Mouse (Mus musculus): Measurements from ENCODE around the gene Slc16a14. TPM values are rescaled to one million over a fixed set of nuclear protein-coding genes. Genes with fewer than 3 reads are reported as not detected.
"Not testable (repeated sequence)": the region's sequence is repeated elsewhere in the genome, so short reads cannot be mapped to it uniquely, and the experiment has no call there.

The Slc16a14 gene
- total RNA-seq (2014; rRNA removed), result 15.7 and 20.3 TPM in 2 replicates
- 14.5 and 16.2 TPM in 2 replicates for polyA plus RNA-seq (2015; fragmentation: Nextera tagmentation; extraction: Ambion mirVana)

DNA sequence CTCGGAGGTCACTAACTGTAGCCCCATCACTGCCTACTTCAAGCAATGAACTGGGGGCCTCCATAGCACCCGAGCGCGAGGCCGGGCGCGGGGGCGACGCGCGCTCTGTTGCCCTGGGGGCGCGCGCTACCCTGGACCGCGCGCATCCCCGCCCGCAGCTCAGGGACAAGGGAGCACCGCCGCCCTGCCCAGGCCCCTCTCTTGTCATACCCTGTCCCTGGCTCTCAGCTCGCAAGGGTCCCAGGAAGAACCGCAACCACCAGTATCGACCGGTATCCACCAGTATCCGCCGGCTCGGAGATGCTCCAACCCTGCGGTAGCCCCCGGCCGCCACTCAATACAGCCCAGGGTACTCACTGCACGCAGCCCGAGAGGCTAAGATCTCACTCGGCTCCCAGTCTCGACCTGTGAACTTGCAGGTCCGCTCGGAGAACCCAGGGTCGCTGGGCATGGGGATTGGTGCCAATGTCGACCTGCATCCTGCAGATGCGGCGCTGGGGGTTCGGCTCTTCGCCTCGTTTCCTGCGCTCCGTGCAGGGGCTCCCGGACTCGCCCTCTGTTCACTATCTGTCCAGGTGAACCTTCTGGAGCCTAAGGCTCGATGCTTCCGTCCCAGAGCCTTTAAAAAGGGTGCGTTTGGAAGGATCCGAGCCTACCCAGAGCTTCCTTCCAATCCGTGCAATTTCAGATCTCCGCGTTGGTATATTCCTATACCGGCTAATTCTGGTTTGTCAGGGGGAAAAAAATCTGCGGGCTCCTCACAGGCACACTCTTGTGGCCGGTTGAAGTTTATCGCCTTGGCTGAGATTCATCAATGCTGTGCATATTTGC is at the start of gene Slc16a14:
TSS of gene Slc16a14 (minus strand) at position 632 of the 831 bp plus-strand sequence.
- H3K4me2 ChIP-seq (ENCODE audit: low read depth, low read length), result peak within 1 kb of the TSS; percentile 65
- H3K27ac ChIP-seq, result peak within 1 kb of the TSS; percentile 95
- no peaks in the 10 kb centered on the region for H3K9me3 ChIP-seq (ENCODE audit: low read length)
- peak within 1 kb of the TSS; percentile 47 for H3K4me3 ChIP-seq (ENCODE audit: low read length)
- peak within 1 kb of the TSS; percentile 88 for H3K9ac ChIP-seq (replicated peaks; ENCODE audit: low read length)
- peak; percentile 58 for TF ChIP-seq CTCF (IDR thresholded peaks at IDR 0.05; ENCODE audit: low read depth)
- WGBS, result under 1% methylated on average over 57 of the region's 59 CpGs
- H3K36me3 ChIP-seq (ENCODE audit: insufficient read depth, low read length), result no peaks in the 10 kb centered on the region
- H3K4me1 ChIP-seq (ENCODE audit: insufficient read depth, low read length), result no peaks in the 10 kb centered on the region
- DNase-seq (ENCODE audit: low spot score) (peak; percentile 92), ATAC-seq (peak; percentile 89)
- no peaks in the 10 kb centered on the region for H3K27me3 ChIP-seq (ENCODE audit: insufficient read depth, low read length)

DNA sequence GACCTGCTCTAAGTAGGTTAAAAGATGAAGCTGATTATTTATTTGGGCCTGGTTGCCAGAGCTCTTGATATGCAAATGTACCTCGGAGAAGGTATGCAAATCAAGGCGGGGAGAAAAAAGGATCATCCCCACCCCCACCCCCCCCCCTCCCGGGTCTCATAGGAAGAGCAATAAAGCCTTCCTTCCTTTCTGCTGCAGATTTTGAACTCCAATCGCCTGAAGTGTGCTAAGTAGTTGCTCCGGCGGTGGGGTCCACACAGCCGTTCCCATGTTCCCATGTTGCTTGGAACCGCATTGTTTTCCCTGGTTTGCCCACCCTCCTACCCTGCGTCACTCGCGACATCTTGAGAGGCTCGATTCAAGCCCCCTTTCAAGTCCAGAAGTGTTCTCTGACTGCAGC is 26.8 kb upstream of the Slc16a14 start:
- not testable (repeated sequence) for H3K36me3 ChIP-seq (ENCODE audit: insufficient read depth, low read length); H3K4me3 ChIP-seq (ENCODE audit: low read length); H3K27me3 ChIP-seq (ENCODE audit: insufficient read depth, low read length); ATAC-seq; H3K4me1 ChIP-seq (ENCODE audit: insufficient read depth, low read length); H3K9ac ChIP-seq (replicated peaks; ENCODE audit: low read length); H3K9me3 ChIP-seq (ENCODE audit: low read length); H3K27ac ChIP-seq
- peak; percentile 3 for DNase-seq (ENCODE audit: low spot score)
- WGBS, result 2% methylated on average over 12 of the region's 12 CpGs
- H3K4me2 ChIP-seq (ENCODE audit: low read depth, low read length), result peak overlapping the region; percentile 44; the same call in 1 of the 2 replicates

DNA sequence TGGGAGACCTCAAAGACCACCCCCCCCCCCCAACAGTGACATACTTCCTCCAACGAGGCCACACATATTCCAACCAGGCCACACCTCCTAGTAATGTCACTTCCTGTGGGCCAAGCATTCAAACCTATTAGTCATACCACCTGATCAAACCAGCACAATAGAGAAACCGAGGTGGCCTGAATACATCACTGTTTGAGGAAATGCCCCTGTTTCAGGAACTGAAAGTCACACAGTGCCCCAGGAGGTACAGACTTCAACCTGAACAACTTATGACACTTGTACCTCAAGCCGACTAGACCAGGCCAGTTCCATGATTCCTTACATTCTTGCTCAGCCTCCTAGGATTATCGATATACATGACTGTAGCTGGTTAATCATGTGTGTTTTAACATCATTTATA is 22.8 kb upstream of the Slc16a14 start:
- H3K9ac ChIP-seq (replicated peaks; ENCODE audit: low read length); H3K4me1 ChIP-seq (ENCODE audit: insufficient read depth, low read length); DNase-seq (ENCODE audit: low spot score); H3K27me3 ChIP-seq (ENCODE audit: insufficient read depth, low read length); H3K4me3 ChIP-seq (ENCODE audit: low read length); H3K36me3 ChIP-seq (ENCODE audit: insufficient read depth, low read length); H3K9me3 ChIP-seq (ENCODE audit: low read length); H3K27ac ChIP-seq; H3K4me2 ChIP-seq (ENCODE audit: low read depth, low read length); ATAC-seq: not testable (repeated sequence)
- WGBS, result 89% methylated on average over 4 of the region's 4 CpGs

DNA sequence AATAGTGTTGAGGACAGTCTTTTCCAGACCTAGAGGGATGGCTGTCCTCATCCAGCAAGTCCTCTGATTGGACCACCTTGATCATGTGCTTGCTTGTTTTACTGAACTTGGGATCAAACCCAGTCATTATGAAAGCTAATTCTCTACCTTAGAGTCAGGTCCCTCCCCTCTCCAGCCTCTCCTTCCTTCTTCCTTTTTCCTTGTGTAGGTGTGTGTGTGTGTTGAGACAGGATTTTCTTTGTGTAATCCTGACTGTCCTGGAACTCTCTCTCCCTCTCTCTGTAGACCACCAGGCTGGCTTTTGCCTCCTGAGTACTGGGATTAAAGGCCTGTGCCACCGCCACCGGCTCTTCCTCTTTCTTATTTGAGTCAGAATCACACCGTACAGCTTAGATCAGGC is 21.8 kb upstream of the Slc16a14 start:
- not testable (repeated sequence) for H3K27me3 ChIP-seq (ENCODE audit: insufficient read depth, low read length); H3K9me3 ChIP-seq (ENCODE audit: low read length); H3K9ac ChIP-seq (replicated peaks; ENCODE audit: low read length); H3K4me1 ChIP-seq (ENCODE audit: insufficient read depth, low read length); DNase-seq (ENCODE audit: low spot score); H3K4me2 ChIP-seq (ENCODE audit: low read depth, low read length); H3K36me3 ChIP-seq (ENCODE audit: insufficient read depth, low read length); H3K4me3 ChIP-seq (ENCODE audit: low read length); ATAC-seq; H3K27ac ChIP-seq
- 94% methylated on average over 3 of the region's 3 CpGs for WGBS

DNA sequence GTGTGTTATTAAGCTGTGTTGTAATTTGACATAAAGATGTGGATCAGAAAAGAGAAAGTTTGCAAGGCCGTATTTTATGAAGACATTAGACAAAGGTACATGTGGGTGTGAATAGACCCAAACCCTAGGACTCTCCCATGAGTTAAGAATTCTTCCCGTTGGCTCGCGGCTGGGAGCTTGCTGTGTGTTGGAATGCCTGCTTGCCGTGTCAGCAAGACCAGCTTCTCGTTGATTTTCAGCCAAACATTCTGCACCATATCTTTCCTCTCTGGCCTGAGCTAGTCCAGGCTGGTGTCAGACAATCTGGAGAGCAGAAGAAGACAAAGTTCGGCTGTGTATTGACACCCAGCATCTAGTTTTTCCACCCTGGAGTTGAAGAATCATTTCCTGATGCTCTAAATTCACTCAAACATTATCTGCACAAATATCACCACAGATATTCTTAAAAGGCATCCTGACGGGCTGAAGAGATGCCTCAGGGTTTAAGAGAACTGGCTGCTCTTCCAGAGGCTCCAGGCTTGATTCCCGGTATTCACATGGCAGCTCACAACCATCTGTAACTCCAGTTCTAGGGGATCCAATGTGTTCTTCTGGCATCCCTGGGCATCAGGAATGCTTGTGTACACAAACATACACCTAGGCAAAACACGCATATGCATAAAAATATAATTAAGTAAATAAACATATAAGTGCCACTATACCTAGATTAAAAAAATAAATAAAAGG is 17.7 kb upstream of the Slc16a14 start:
- ATAC-seq (no peak), DNase-seq (ENCODE audit: low spot score) (no peak)
- Histone ChIP-seq H3K9ac (replicated peaks; ENCODE audit: low read length) (no peak overlapping the region), H3K4me2 (ENCODE audit: low read depth, low read length) (no peak overlapping the region), H3K27ac (no peak overlapping the region), H3K36me3 (ENCODE audit: insufficient read depth, low read length) (no peaks in the 10 kb centered on the region), H3K9me3 (ENCODE audit: low read length) (no peaks in the 10 kb centered on the region), H3K4me3 (ENCODE audit: low read length) (no peak overlapping the region), H3K4me1 (ENCODE audit: insufficient read depth, low read length) (no peaks in the 10 kb centered on the region), H3K27me3 (ENCODE audit: insufficient read depth, low read length) (no peaks in the 10 kb centered on the region)
- WGBS, result 69% methylated on average over 10 of the region's 10 CpGs
- TF ChIP-seq CTCF (IDR thresholded peaks at IDR 0.05; ENCODE audit: low read depth), result no peak

DNA sequence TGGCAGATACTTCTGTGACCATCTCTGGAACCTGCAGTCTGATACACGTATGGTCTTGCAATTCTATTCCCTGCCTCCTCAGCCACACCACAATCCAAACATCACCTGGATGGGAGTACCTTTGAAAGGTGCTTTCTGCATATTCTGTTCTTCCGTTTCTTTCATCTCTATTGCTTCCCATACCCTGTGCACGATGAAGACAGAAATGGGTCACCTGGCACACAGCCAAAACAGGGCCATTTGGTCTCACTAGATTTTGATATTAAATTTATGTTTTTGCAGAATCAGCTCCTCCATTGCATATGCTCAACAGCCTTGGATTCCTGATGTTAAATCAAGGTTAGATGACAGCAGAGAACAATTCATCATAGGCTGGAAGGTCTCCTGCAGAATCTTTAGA is 16.6 kb upstream of the Slc16a14 start:
- Histone ChIP-seq H3K27me3 (ENCODE audit: insufficient read depth, low read length) (no peaks in the 10 kb centered on the region), H3K27ac (no peak overlapping the region), H3K4me2 (ENCODE audit: low read depth, low read length) (no peak overlapping the region), H3K9me3 (ENCODE audit: low read length) (no peaks in the 10 kb centered on the region), H3K9ac (replicated peaks; ENCODE audit: low read length) (no peak overlapping the region), H3K36me3 (ENCODE audit: insufficient read depth, low read length) (no peaks in the 10 kb centered on the region), H3K4me1 (ENCODE audit: insufficient read depth, low read length) (no peaks in the 10 kb centered on the region), H3K4me3 (ENCODE audit: low read length) (no peak overlapping the region)
- ATAC-seq (no peak), DNase-seq (ENCODE audit: low spot score) (peak; percentile 11)
- TF ChIP-seq CTCF (IDR thresholded peaks at IDR 0.05; ENCODE audit: low read depth), result no peak
- 83% methylated on average over 3 of the region's 3 CpGs for WGBS

DNA sequence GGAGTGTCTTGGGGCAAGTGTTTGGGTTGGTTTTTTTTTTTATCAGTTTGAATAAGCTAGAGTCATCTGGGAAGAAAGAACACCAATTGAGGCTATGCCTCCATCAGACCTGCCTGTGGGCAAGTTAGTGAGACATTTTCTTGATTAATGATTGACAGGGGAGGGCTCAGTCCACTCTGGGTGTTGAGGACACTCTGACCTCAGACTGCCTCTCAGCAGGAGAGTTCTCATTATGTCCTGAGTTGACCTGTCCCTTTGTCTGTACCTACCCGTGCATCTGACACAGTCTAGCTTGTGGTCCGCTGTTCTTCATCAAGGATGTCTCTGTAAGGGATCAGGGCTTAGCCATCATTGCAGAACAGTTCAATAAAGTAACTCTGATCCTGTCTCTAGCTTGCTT is 12.5 kb upstream of the Slc16a14 start:
- Histone ChIP-seq H3K9me3 (ENCODE audit: low read length) (no peaks in the 10 kb centered on the region; the same call in 1 of the 2 replicates), H3K9ac (replicated peaks; ENCODE audit: low read length) (no peak overlapping the region), H3K4me2 (ENCODE audit: low read depth, low read length) (no peak overlapping the region), H3K4me1 (ENCODE audit: insufficient read depth, low read length) (no peaks in the 10 kb centered on the region), H3K27ac (no peak overlapping the region), H3K36me3 (ENCODE audit: insufficient read depth, low read length) (no peaks in the 10 kb centered on the region), H3K27me3 (ENCODE audit: insufficient read depth, low read length) (no peaks in the 10 kb centered on the region), H3K4me3 (ENCODE audit: low read length) (no peak overlapping the region)
- no peak for DNase-seq (ENCODE audit: low spot score)
- WGBS, result 47% methylated on average over 2 of the region's 2 CpGs
- ATAC-seq, result no peak
- no peak for TF ChIP-seq CTCF (IDR thresholded peaks at IDR 0.05; ENCODE audit: low read depth)

Measured in hindbrain, postnatal 0 days (tissue).